Mouse (Mus musculus) hindbrain, embryonic 14.5 days (tissue): ENCODE measurements around the gene Olfr283. TPM values are rescaled to one million over a fixed set of nuclear protein-coding genes. Genes with fewer than 3 reads are reported as not detected.

Source experiments
- ATAC-seq: fragments of 200-750 bp; cut with Nextera tagmentation; 2 replicates; pipeline ENCODE4 v1.8.0; 2017; ENCODE audit warnings: moderate number of reproducible peaks, mild to moderate bottlenecking, moderate TSS enrichment, moderate library complexity; ENCODE audit not compliant: low FRiP score
- DNase-seq: peaks from one replicate; pipeline ENCODE4 v3.0.0-alpha.2; 2015; ENCODE audit warnings: low spot score
- H3K27ac ChIP-seq: fragments of 300-500 bp; sonication (generic); 2 replicates; pipeline ENCODE4 v1.5.1; 2014; ENCODE audit warnings: mild to moderate bottlenecking, moderate library complexity
- H3K27me3 ChIP-seq: fragments of 300-500 bp; sonication (generic); 2 replicates; pipeline ENCODE4 v1.6.1; 2014; ENCODE audit warnings: mild to moderate bottlenecking, low read length, mixed read lengths; ENCODE audit not compliant: control insufficient read depth, insufficient read depth
- H3K36me3 ChIP-seq: fragments of 300-500 bp; sonication (generic); replicated peaks from 2 replicates; pipeline ENCODE4 v1.6.1; 2014; ENCODE audit not compliant: control insufficient read depth, insufficient read depth
- H3K4me1 ChIP-seq: fragments of 300-500 bp; sonication (generic); replicated peaks from 2 replicates; pipeline ENCODE4 v1.6.1; 2014; ENCODE audit warnings: antibody characterized with exemption, low read length, mixed read lengths; ENCODE audit not compliant: control insufficient read depth, insufficient read depth
- H3K4me2 ChIP-seq: fragments of 300-500 bp; sonication (generic); replicated peaks from 2 replicates; pipeline ENCODE4 v1.6.1; 2014; ENCODE audit warnings: mild to moderate bottlenecking, moderate library complexity
- H3K4me3 ChIP-seq: fragments of 300-500 bp; sonication (generic); replicated peaks from 2 replicates; pipeline ENCODE4 v1.5.1; 2014; ENCODE audit warnings: mild to moderate bottlenecking, low read length
- H3K9ac ChIP-seq: fragments of 300-500 bp; sonication (generic); 2 replicates; pipeline ENCODE4 v1.6.1; 2014
- H3K9me3 ChIP-seq: fragments of 300-500 bp; sonication (generic); 2 replicates; pipeline ENCODE4 v1.6.1; 2016; ENCODE audit warnings: low read length; ENCODE audit not compliant: control insufficient read depth
- WGBS: fragments of 180-500 bp; shearing (Covaris S2); extraction: QIAGEN DNeasy Blood & Tissue Kit; methylation state at CpG from one replicate; pipeline ENCODE4 v1.1.7; 2014; 5-methylcytosine and 5-hydroxymethylcytosine counted together
- polyA plus RNA-seq: library from polyadenylated mRNA; unstranded; fragments of >200 nt; fragmentation: Nextera tagmentation; extraction: Ambion mirVana; gene quantifications from 2 replicates; pipeline ENCODE4 v1.2.1, GENCODE M21; 2014

Gene Olfr283
- polyA plus RNA-seq, 1 experiment from 2014 or later = not detected

GRCm38 (mm10) chr15:98409635-98410034 lies 28.9 kb upstream of the Olfr283 start:
- 86% methylated on average over 2 of the region's 2 CpGs for WGBS
- DNase-seq (no peak), ATAC-seq (no peak)
- no peak overlapping the region for H3K4me3 ChIP-seq
- H3K4me1 ChIP-seq = no peaks in the 10 kb centered on the region
- H3K36me3 ChIP-seq = no peaks in the 10 kb centered on the region
- no peak overlapping the region for H3K4me2 ChIP-seq
- no peaks in the 10 kb centered on the region for H3K9me3 ChIP-seq
- no peak overlapping the region for H3K27ac ChIP-seq
- H3K27me3 ChIP-seq = no peaks in the 10 kb centered on the region
- H3K9ac ChIP-seq = no peak overlapping the region

GRCm38 (mm10) chr15:98408406-98409060 lies 27.8 kb upstream of the Olfr283 start:
- no peak overlapping the region for H3K27ac ChIP-seq
- no peak overlapping the region for H3K9ac ChIP-seq
- H3K4me2 ChIP-seq = no peak overlapping the region
- no peaks in the 10 kb centered on the region for H3K9me3 ChIP-seq
- H3K4me1 ChIP-seq = no peaks in the 10 kb centered on the region
- no peak overlapping the region for H3K4me3 ChIP-seq
- no peaks in the 10 kb centered on the region for H3K36me3 ChIP-seq
- WGBS = 80% methylated on average over 17 of the region's 17 CpGs
- no peak for ATAC-seq
- no peaks in the 10 kb centered on the region for H3K27me3 ChIP-seq
- DNase-seq = no peak

- no peak for DNase-seq
- H3K27me3 ChIP-seq = no peaks in the 10 kb centered on the region
- H3K36me3 ChIP-seq = no peaks in the 10 kb centered on the region
- ATAC-seq = no peak
- H3K4me3 ChIP-seq = no peak overlapping the region
- no peaks in the 10 kb centered on the region for H3K4me1 ChIP-seq
- no peak overlapping the region for H3K9ac ChIP-seq
- H3K27ac ChIP-seq = no peak overlapping the region
- no peaks in the 10 kb centered on the region for H3K9me3 ChIP-seq
- H3K4me2 ChIP-seq = no peak overlapping the region
- 80% methylated on average over 10 of the region's 10 CpGs for WGBS
These were observed 21.6 kb upstream of the Olfr283 start for GRCm38 (mm10) chr15:98402356-98402755.

GRCm38 (mm10) chr15:98397136-98397535 lies 16.4 kb upstream of the Olfr283 start:
- Histone ChIP-seq H3K9ac (no peak overlapping the region), H3K27me3 (no peaks in the 10 kb centered on the region), H3K4me2 (no peak overlapping the region), H3K4me3 (no peak overlapping the region), H3K9me3 (no peaks in the 10 kb centered on the region), H3K4me1 (no peaks in the 10 kb centered on the region), H3K36me3 (no peaks in the 10 kb centered on the region), H3K27ac (no peak overlapping the region)
- 74% methylated on average over 1 of the region's 1 CpGs for WGBS
- ATAC-seq (no peak), DNase-seq (no peak)

GRCm38 (mm10) chr15:98391903-98392187 lies 11.1 kb upstream of the Olfr283 start:
- DNase-seq (no peak), ATAC-seq (no peak)
- 45% methylated on average over 2 of the region's 2 CpGs for WGBS
- Histone ChIP-seq H3K4me2 (no peak overlapping the region), H3K27ac (no peak overlapping the region), H3K36me3 (no peaks in the 10 kb centered on the region), H3K9ac (no peak overlapping the region), H3K9me3 (no peaks in the 10 kb centered on the region), H3K4me3 (no peak overlapping the region), H3K27me3 (no peaks in the 10 kb centered on the region), H3K4me1 (no peaks in the 10 kb centered on the region)

- no peak overlapping the region for H3K9ac ChIP-seq
- no peak for DNase-seq
- no peaks in the 10 kb centered on the region for H3K4me1 ChIP-seq
- no peak for ATAC-seq
- H3K9me3 ChIP-seq = no peaks in the 10 kb centered on the region
- no peak overlapping the region for H3K4me2 ChIP-seq
- no peak overlapping the region for H3K27ac ChIP-seq
- no peaks in the 10 kb centered on the region for H3K27me3 ChIP-seq
- 79% methylated on average over 10 of the region's 10 CpGs for WGBS
- H3K4me3 ChIP-seq = no peak overlapping the region
- H3K36me3 ChIP-seq = no peaks in the 10 kb centered on the region
These were observed 10.5 kb upstream of the Olfr283 start for GRCm38 (mm10) chr15:98391081-98391902.

DNA sequence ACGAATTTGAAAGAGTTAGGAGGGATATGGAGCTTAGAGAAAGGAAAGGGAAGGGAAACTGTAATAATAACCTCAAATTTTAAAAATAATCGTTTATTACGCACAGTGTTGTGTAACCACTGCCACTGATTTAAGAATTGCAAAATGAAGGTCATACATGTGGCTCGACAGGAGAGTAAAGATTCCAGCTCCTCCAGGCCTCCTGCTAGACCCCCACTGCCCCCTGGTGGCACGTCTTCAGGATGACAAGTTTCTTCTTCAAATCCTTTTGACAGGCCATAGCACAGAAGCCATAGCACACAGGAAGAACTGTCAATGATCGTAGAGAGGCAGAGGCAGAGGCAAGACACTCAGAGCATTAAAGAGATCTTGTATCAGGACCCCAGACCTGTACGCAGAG lies 9.1 kb upstream of the Olfr283 start:
- no peak overlapping the region for H3K4me3 ChIP-seq
- H3K4me2 ChIP-seq = no peak overlapping the region
- no peaks in the 10 kb centered on the region for H3K4me1 ChIP-seq
- no peaks in the 10 kb centered on the region for H3K27me3 ChIP-seq
- no peaks in the 10 kb centered on the region for H3K9me3 ChIP-seq
- ATAC-seq = no peak
- DNase-seq = peak; percentile 81
- no peak overlapping the region for H3K27ac ChIP-seq
- no peaks in the 10 kb centered on the region for H3K36me3 ChIP-seq
- 33% methylated on average over 7 of the region's 7 CpGs for WGBS
- no peak overlapping the region for H3K9ac ChIP-seq

GRCm38 (mm10) chr15:98387621-98388020 lies 6.9 kb upstream of the Olfr283 start:
- Histone ChIP-seq H3K4me1 (no peaks in the 10 kb centered on the region), H3K4me2 (no peak overlapping the region), H3K27ac (no peak overlapping the region), H3K36me3 (no peaks in the 10 kb centered on the region), H3K9ac (no peak overlapping the region), H3K27me3 (no peaks in the 10 kb centered on the region), H3K4me3 (no peak overlapping the region), H3K9me3 (no peaks in the 10 kb centered on the region)
- DNase-seq (no peak), ATAC-seq (no peak)
- WGBS = 85% methylated on average over 2 of the region's 2 CpGs

DNA sequence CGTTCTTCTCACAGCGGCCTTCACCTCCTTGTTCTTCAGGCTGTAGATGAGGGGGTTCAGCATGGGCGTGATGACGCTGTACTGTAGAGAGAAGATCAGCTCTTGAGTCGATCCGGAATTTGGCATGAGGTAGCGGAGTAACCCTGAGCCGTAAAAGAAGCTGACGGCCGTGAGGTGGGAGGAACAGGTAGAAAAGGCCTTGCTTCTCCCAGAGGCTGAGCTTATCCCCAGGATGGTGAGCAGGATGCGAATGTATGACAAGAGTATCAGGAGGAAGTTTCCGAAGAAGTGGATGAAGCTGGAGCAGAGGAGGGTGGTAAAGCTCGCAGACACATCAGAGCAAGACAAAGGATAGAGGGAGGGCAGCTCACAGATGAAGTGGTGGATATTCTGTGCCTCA lies 2.5 kb downstream of the Olfr283 start:
- Histone ChIP-seq H3K4me1 (no peaks in the 10 kb centered on the region), H3K9ac (no peak overlapping the region), H3K27ac (no peak overlapping the region), H3K27me3 (no peaks in the 10 kb centered on the region), H3K4me2 (no peak overlapping the region), H3K4me3 (no peak overlapping the region), H3K36me3 (no peaks in the 10 kb centered on the region), H3K9me3 (no peaks in the 10 kb centered on the region)
- WGBS = 93% methylated on average over 13 of the region's 13 CpGs
- DNase-seq (no peak), ATAC-seq (no peak)
